Mouse (Mus musculus): Measurements from ENCODE around the gene Zfp341. TPM values are rescaled to one million over a fixed set of nuclear protein-coding genes. Genes with fewer than 3 reads are reported as not detected.

The Zfp341 gene
- polyA plus RNA-seq, 1 experiment from 2014 or later: 1.2 TPM

DNA sequence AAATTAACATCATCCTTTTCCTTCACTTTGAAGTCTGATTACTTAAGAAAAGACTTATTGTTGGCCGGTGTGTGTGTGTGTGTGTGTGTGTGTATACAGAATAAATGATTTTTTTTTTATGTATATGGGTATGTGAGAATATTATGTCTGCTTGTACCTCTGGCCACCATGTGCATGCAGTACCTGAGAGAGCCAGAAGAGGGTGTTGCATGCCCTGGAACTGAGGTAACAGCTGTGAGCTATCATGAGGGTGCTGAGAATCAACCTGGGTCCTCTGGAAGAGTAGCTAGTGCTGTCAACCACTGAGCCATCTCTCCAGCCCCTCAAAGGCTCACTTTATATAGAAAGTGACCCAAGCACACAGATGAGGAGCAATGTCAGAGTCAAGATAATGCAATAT is 31.7 kb upstream of the Zfp341 start:
- H3K4me1 ChIP-seq (ENCODE audit: control insufficient read depth, insufficient read depth, low read length): 0 out of 2 replicates have a peak, but pooled peaks cover 12% of the 10 kb centered on the region
- ATAC-seq (ENCODE audit: low read depth) (no peak), DNase-seq (ENCODE audit: low spot score) (no peak)
- H3K9ac ChIP-seq (ENCODE audit: low read depth, low read length): no peak overlapping the region
- WGBS: 96% methylated on average over 1 of the region's 1 CpGs
- H3K27me3 ChIP-seq (replicated peaks; ENCODE audit: control insufficient read depth, insufficient read depth, low read length): no peaks in the 10 kb centered on the region
- no peak overlapping the region for H3K4me3 ChIP-seq (ENCODE audit: low read depth, low read length)
- H3K4me2 ChIP-seq (ENCODE audit: low read depth, low read length): no peak overlapping the region
- no peaks in the 10 kb centered on the region for H3K9me3 ChIP-seq (ENCODE audit: control insufficient read depth, low read length)
- H3K27ac ChIP-seq (replicated peaks; ENCODE audit: low read depth, low read length): no peak overlapping the region
- H3K36me3 ChIP-seq (ENCODE audit: control insufficient read depth, insufficient read depth, low read length): peaks cover under 1% of the 10 kb centered on the region; the same call in 1 of the 2 replicates

DNA sequence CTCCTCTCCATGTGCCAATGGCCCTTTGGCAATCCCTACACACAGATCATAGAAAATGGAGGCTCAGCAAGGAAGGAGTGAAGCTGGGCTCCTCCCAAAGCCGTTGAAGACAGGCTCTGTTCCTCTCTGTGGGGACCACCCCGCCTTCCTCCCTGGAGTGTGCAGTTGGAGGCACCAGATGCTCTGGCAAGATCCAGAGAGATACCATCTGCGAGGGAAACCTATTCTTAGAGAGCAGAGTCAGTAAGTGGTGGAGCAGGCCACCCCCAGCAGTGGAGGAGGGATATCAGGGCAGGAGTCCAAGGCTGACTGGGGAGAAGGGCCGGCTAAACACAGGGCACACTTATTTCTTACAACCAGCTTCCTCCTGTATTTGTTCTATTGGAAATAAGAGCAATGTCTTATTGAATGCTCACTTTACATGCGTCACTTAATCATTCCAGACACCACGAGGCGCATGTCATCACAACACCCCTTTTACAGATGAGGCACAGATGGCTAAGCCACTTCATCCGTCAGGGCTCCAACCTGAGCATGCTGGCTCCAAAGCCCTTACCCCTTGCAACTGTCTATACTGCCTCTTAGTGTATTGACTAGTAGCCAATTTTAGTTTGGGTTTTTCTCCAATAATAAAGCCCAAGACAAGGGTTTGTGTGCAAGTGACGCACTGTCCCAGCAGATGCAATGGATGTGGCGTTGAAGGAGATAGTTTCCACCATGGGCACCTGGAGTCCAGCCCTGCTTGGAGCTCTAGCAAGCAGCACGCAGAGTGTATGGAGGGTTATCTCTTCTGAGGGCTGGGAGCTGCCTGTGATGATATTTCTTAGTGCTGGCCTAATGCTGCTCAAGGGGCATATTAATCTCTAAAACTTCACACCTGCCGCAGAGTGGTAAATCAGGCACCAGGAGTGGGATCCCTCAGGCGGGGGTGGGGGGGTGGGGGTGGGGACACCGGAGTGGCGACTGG is 28.9 kb upstream of the Zfp341 start:
- Histone ChIP-seq H3K4me1 (ENCODE audit: control insufficient read depth, insufficient read depth, low read length) (0 out of 2 replicates have a peak, but pooled peaks cover 12% of the 10 kb centered on the region), H3K9me3 (ENCODE audit: control insufficient read depth, low read length) (no peaks in the 10 kb centered on the region), H3K36me3 (ENCODE audit: control insufficient read depth, insufficient read depth, low read length) (peaks cover 12% of the 10 kb centered on the region; the same call in 1 of the 2 replicates), H3K27ac (replicated peaks; ENCODE audit: low read depth, low read length) (no peak overlapping the region; the same call in 1 of the 2 replicates), H3K4me2 (ENCODE audit: low read depth, low read length) (no peak overlapping the region), H3K27me3 (replicated peaks; ENCODE audit: control insufficient read depth, insufficient read depth, low read length) (no peaks in the 10 kb centered on the region), H3K4me3 (ENCODE audit: low read depth, low read length) (no peak overlapping the region), H3K9ac (ENCODE audit: low read depth, low read length) (no peak overlapping the region)
- peak; percentile 86 for DNase-seq (ENCODE audit: low spot score)
- ATAC-seq (ENCODE audit: low read depth): peak; percentile 81
- WGBS: 53% methylated on average over 15 of the region's 15 CpGs

DNA sequence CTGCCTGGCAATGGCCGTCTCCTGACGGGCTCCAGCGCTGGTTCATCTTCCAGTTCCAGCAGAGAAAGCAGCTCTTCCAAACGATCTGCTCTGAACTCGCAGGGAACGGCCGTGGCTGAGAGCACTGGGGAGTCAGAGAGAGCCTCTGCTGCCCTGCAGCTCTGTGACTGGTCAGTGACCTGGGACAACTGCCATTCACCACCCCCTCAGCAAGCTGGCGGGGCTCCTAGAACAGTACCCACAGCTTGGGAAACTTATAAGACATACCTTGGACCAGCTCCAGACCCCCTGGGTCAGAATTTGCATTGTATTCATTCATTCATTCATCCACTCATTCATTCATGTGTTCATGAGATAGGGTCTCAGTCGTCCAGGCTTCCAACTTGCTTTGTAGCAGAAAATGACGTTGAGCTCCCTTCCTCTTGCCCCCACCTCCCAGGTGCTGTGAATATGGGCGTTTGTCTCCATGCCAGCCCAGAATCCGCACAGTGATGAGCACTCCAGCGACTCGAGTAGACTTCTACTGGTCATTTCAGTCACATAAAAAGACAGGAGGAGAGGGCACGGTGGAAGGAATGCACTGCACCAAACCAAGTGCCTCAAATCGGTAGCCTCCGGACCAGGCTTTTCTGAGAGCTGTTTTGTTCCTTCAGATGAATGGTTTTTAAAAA is 28.0 kb upstream of the Zfp341 start:
- WGBS: 66% methylated on average over 16 of the region's 17 CpGs
- Histone ChIP-seq H3K4me3 (ENCODE audit: low read depth, low read length) (no peak overlapping the region), H3K27me3 (replicated peaks; ENCODE audit: control insufficient read depth, insufficient read depth, low read length) (no peaks in the 10 kb centered on the region), H3K36me3 (ENCODE audit: control insufficient read depth, insufficient read depth, low read length) (peaks cover 12% of the 10 kb centered on the region; the same call in 1 of the 2 replicates), H3K27ac (replicated peaks; ENCODE audit: low read depth, low read length) (no peak overlapping the region), H3K4me2 (ENCODE audit: low read depth, low read length) (no peak overlapping the region), H3K9ac (ENCODE audit: low read depth, low read length) (peak overlapping the region; percentile 8), H3K4me1 (ENCODE audit: control insufficient read depth, insufficient read depth, low read length) (0 out of 2 replicates have a peak, but pooled peaks cover 12% of the 10 kb centered on the region), H3K9me3 (ENCODE audit: control insufficient read depth, low read length) (no peaks in the 10 kb centered on the region)
- ATAC-seq (ENCODE audit: low read depth) (no peak), DNase-seq (ENCODE audit: low spot score) (no peak)

GRCm38 (mm10) chr2:154586405-154586804 is 26.7 kb upstream of the Zfp341 start:
- Histone ChIP-seq H3K4me1 (ENCODE audit: control insufficient read depth, insufficient read depth, low read length) (0 out of 2 replicates have a peak, but pooled peaks cover 12% of the 10 kb centered on the region), H3K9me3 (ENCODE audit: control insufficient read depth, low read length) (no peaks in the 10 kb centered on the region), H3K9ac (ENCODE audit: low read depth, low read length) (no peak overlapping the region), H3K4me2 (ENCODE audit: low read depth, low read length) (no peak overlapping the region), H3K36me3 (ENCODE audit: control insufficient read depth, insufficient read depth, low read length) (peaks cover 12% of the 10 kb centered on the region; the same call in 1 of the 2 replicates), H3K4me3 (ENCODE audit: low read depth, low read length) (no peak overlapping the region), H3K27ac (replicated peaks; ENCODE audit: low read depth, low read length) (no peak overlapping the region), H3K27me3 (replicated peaks; ENCODE audit: control insufficient read depth, insufficient read depth, low read length) (no peaks in the 10 kb centered on the region)
- DNase-seq (ENCODE audit: low spot score) (no peak), ATAC-seq (ENCODE audit: low read depth) (no peak)
- 74% methylated on average over 5 of the region's 5 CpGs for WGBS

DNA sequence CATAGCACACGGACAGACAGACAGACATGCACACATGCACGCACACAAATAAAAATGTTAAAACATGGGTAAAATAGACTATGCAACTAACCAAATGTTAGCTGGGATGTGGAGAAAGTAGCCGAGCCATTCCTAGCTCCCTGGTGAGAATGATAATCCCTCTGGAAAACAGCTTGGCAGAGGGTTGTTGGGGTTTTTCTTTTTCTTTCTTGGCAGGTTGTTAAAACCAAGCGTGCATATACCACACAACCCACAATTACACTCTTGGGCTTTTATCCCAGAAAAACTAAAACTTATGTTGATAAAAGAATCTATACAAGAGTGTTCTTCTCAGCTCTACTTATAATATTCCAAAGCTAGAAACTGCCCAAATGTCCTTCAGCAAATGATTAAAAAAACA is 24.0 kb upstream of the Zfp341 start:
- H3K27me3 ChIP-seq (replicated peaks; ENCODE audit: control insufficient read depth, insufficient read depth, low read length): no peaks in the 10 kb centered on the region
- no peak overlapping the region for H3K9ac ChIP-seq (ENCODE audit: low read depth, low read length)
- H3K27ac ChIP-seq (replicated peaks; ENCODE audit: low read depth, low read length): no peak overlapping the region
- peaks cover 23% of the 10 kb centered on the region; the same call in 1 of the 2 replicates for H3K36me3 ChIP-seq (ENCODE audit: control insufficient read depth, insufficient read depth, low read length)
- WGBS: 77% methylated on average over 4 of the region's 4 CpGs
- no peak for ATAC-seq (ENCODE audit: low read depth)
- DNase-seq (ENCODE audit: low spot score): peak; percentile 46
- 0 out of 2 replicates have a peak, but pooled peaks cover 8% of the 10 kb centered on the region for H3K4me1 ChIP-seq (ENCODE audit: control insufficient read depth, insufficient read depth, low read length)
- H3K4me3 ChIP-seq (ENCODE audit: low read depth, low read length): no peak overlapping the region
- no peaks in the 10 kb centered on the region for H3K9me3 ChIP-seq (ENCODE audit: control insufficient read depth, low read length)
- H3K4me2 ChIP-seq (ENCODE audit: low read depth, low read length): no peak overlapping the region

GRCm38 (mm10) chr2:154591239-154591638 is 21.9 kb upstream of the Zfp341 start:
- Histone ChIP-seq H3K4me1 (ENCODE audit: control insufficient read depth, insufficient read depth, low read length) (no peaks in the 10 kb centered on the region), H3K4me3 (ENCODE audit: low read depth, low read length) (no peak overlapping the region), H3K27ac (replicated peaks; ENCODE audit: low read depth, low read length) (no peak overlapping the region), H3K36me3 (ENCODE audit: control insufficient read depth, insufficient read depth, low read length) (peaks cover 35% of the 10 kb centered on the region; the same call in 1 of the 2 replicates), H3K4me2 (ENCODE audit: low read depth, low read length) (no peak overlapping the region), H3K27me3 (replicated peaks; ENCODE audit: control insufficient read depth, insufficient read depth, low read length) (no peaks in the 10 kb centered on the region), H3K9me3 (ENCODE audit: control insufficient read depth, low read length) (no peaks in the 10 kb centered on the region), H3K9ac (ENCODE audit: low read depth, low read length) (no peak overlapping the region)
- ATAC-seq (ENCODE audit: low read depth) (no peak), DNase-seq (ENCODE audit: low spot score) (no peak)
- WGBS: 82% methylated on average over 3 of the region's 3 CpGs

GRCm38 (mm10) chr2:154593025-154593424 is 20.1 kb upstream of the Zfp341 start:
- H3K4me3 ChIP-seq (ENCODE audit: low read depth, low read length): no peak overlapping the region

GRCm38 (mm10) chr2:154595775-154596174 is 17.3 kb upstream of the Zfp341 start:
- Histone ChIP-seq H3K36me3 (ENCODE audit: control insufficient read depth, insufficient read depth, low read length) (peaks cover 23% of the 10 kb centered on the region; the same call in 1 of the 2 replicates), H3K4me3 (ENCODE audit: low read depth, low read length) (no peak overlapping the region), H3K4me2 (ENCODE audit: low read depth, low read length) (no peak overlapping the region), H3K27me3 (replicated peaks; ENCODE audit: control insufficient read depth, insufficient read depth, low read length) (no peaks in the 10 kb centered on the region), H3K9ac (ENCODE audit: low read depth, low read length) (no peak overlapping the region), H3K4me1 (ENCODE audit: control insufficient read depth, insufficient read depth, low read length) (no peaks in the 10 kb centered on the region), H3K27ac (replicated peaks; ENCODE audit: low read depth, low read length) (no peak overlapping the region), H3K9me3 (ENCODE audit: control insufficient read depth, low read length) (no peaks in the 10 kb centered on the region)
- DNase-seq (ENCODE audit: low spot score) (no peak), ATAC-seq (ENCODE audit: low read depth) (no peak)
- WGBS: 78% methylated on average over 5 of the region's 5 CpGs

More at GRCm38 (mm10) chr2:154593025-154593424, 20.1 kb upstream of the Zfp341 start:
- Histone ChIP-seq H3K4me2 (ENCODE audit: low read depth, low read length) (no peak overlapping the region), H3K9me3 (ENCODE audit: control insufficient read depth, low read length) (no peaks in the 10 kb centered on the region), H3K36me3 (ENCODE audit: control insufficient read depth, insufficient read depth, low read length) (peaks cover 23% of the 10 kb centered on the region; the same call in 1 of the 2 replicates), H3K4me1 (ENCODE audit: control insufficient read depth, insufficient read depth, low read length) (no peaks in the 10 kb centered on the region), H3K9ac (ENCODE audit: low read depth, low read length) (no peak overlapping the region), H3K27ac (replicated peaks; ENCODE audit: low read depth, low read length) (no peak overlapping the region), H3K27me3 (replicated peaks; ENCODE audit: control insufficient read depth, insufficient read depth, low read length) (no peaks in the 10 kb centered on the region)
- ATAC-seq (ENCODE audit: low read depth) (no peak), DNase-seq (ENCODE audit: low spot score) (no peak)
- WGBS: 77% methylated on average over 3 of the region's 3 CpGs
